Mouse (Mus musculus): ENCODE data around the gene D5Ertd579e. TPM values are rescaled to one million over a fixed set of nuclear protein-coding genes. Genes with fewer than 3 reads are reported as not detected.

D5Ertd579e gene
- polyA plus RNA-seq, 1 experiment, result 5.3 TPM

GRCm38 (mm10) chr5:36726387-36726801 lies 30.6 kb upstream of the D5Ertd579e start:
- no peak for TF ChIP-seq GATA1 (IDR thresholded peaks at IDR 0.05; ENCODE audit: low read length)

DNA sequence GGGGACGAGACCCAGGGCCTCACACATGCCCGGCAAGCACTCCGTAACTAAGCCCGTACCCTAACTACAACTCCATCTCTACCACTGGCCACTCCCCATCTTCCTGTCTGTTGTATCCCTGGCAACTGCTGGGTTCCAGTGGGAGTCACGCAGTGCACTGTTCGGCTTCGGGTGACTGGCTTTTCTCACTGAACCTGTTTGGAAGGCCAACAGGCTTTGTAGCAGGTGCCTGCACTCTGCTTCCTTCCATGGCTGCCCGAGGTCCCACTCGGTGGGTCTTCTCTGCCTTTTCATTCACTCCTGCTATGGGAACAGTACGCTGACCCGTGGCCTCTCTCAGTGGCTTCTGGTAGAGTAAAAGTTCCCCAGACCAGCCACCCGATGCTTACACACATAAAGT lies 30.0 kb upstream of the D5Ertd579e start:
- no peak for TF ChIP-seq GATA1 (IDR thresholded peaks at IDR 0.05; ENCODE audit: low read length)

GRCm38 (mm10) chr5:36724274-36724673 lies 28.4 kb upstream of the D5Ertd579e start:
- TF ChIP-seq GATA1 (IDR thresholded peaks at IDR 0.05; ENCODE audit: low read length), result no peak

- TF ChIP-seq GATA1 (IDR thresholded peaks at IDR 0.05; ENCODE audit: low read length), result no peak
Observed at GRCm38 (mm10) chr5:36723356-36723755, 27.5 kb upstream of the D5Ertd579e start.

DNA sequence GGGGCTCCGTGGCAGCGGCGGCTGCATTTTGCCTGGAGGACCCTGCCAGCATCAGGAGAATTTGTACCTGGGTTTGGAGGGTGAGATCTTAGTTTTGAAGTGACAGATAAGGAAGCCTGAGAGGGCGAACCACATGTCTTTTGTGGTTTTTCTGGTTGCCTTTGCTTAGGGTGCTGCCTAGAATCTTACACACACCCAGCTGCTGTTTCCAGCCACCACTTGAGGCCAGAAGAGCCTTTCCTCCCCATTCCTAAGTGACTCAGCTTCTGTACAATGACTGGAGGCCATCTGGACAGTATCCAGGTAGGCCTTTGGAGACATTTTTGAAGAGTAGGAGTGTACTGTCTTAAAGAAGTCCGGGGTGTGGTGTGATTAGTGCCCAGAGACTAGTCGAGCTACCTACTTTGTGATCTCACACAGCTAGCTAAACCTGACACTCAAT lies 26.6 kb upstream of the D5Ertd579e start:
- no peak for TF ChIP-seq GATA1 (IDR thresholded peaks at IDR 0.05; ENCODE audit: low read length)

- peak; percentile 5 for TF ChIP-seq GATA1 (IDR thresholded peaks at IDR 0.05; ENCODE audit: low read length)
Observed at GRCm38 (mm10) chr5:36720710-36721375, 25.0 kb upstream of the D5Ertd579e start.

GRCm38 (mm10) chr5:36720219-36720618 lies 24.4 kb upstream of the D5Ertd579e start:
- TF ChIP-seq GATA1 (IDR thresholded peaks at IDR 0.05; ENCODE audit: low read length), result no peak

GRCm38 (mm10) chr5:36719601-36720000 lies 23.8 kb upstream of the D5Ertd579e start:
- TF ChIP-seq GATA1 (IDR thresholded peaks at IDR 0.05; ENCODE audit: low read length), result no peak

- TF ChIP-seq GATA1 (IDR thresholded peaks at IDR 0.05; ENCODE audit: low read length), result no peak
Observed at GRCm38 (mm10) chr5:36719135-36719534, 23.3 kb upstream of the D5Ertd579e start.

- no peak for TF ChIP-seq GATA1 (IDR thresholded peaks at IDR 0.05; ENCODE audit: low read length)
Observed at GRCm38 (mm10) chr5:36717889-36718288, 22.1 kb upstream of the D5Ertd579e start.

DNA sequence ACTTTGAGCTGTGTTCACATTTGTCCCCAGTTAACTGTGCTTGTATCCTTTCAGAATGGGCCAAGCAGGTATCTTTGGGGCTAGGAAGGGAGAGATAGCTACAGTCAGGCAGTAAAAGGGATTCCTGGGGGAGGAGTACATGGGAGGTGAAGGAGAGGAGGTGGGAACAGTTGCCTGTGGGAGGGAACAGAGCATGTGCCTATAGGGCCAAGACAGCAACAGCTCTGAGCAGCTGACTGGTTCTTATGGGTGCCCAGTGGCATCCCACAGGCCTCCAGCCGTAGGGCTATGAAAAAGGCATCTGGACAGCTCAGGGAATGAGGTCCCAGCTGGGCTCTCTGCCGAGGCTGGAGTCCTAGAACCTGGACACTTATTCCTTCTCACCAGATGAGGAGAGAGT lies 21.0 kb upstream of the D5Ertd579e start:
- no peak for TF ChIP-seq GATA1 (IDR thresholded peaks at IDR 0.05; ENCODE audit: low read length)

- TF ChIP-seq GATA1 (IDR thresholded peaks at IDR 0.05; ENCODE audit: low read length), result no peak
Observed at GRCm38 (mm10) chr5:36714832-36715231, 19.0 kb upstream of the D5Ertd579e start.

- no peak for TF ChIP-seq GATA1 (IDR thresholded peaks at IDR 0.05; ENCODE audit: low read length)
Observed at GRCm38 (mm10) chr5:36713693-36714092, 17.9 kb upstream of the D5Ertd579e start.

DNA sequence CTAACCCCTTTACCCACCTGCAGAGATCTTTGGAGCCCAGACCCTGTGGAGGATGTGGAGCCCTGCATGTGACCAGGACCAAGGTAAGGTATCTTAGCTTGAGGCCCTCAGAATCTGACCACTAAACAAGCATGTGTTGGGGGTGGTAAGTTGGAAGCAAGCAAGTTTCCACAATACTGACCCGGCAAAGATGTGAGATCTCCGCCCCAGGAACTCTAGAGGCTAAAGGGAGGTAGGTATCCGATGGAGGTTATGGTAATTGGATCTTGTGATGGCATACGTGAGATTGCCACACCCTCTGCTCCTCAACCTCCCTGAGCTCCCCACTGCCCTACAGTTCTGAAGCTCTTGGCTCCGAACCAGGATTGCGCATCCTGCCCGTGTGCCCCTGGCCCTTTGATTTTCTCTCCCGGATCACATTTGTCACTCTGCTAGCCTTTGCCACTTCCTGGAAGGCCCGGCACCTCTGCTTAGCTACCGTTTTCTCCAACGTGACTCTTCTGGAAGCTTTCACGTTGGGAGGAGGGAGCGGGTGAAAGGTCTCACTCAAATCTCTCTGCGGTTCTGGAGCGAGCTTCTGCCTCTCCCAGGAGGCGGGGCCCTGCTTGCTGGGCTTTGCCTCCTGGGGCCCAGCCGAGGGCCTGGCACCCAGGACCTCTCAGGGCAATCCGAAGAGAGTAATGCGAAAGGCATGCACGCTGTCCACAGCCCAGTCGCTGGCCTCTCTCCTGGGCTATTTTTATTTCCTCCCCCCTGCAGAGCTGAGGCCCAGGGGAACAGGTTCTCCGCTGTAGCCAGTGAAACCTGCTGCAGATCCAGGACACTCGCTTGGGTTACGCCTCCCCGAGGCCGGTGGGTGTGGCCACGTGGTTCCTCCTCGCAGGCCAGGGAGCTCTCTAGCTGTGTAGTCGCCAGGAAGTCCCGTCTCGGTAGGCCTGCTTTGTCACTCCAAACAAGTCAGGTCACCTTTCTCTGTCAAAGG lies 17.0 kb upstream of the D5Ertd579e start:
- no peak for TF ChIP-seq GATA1 (IDR thresholded peaks at IDR 0.05; ENCODE audit: low read length)

DNA sequence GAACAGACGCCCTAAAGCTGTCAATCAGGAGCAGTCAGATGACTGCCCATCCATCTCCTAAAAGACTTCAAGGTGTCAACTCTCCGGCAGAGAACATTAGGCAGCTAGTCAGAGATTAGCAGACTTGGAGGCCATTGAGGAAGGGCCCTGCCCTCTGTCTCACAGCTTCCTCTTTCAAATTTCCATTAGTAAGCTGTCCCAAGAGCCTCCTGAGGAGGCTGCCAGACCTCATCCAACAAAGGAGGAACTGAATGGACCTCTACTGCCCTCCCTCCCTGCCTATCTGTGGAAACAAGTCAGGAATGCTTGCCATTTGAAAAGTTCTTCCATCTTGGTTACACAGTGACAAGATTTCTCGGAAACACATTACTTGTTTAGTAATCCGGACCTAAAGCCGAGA lies 16.0 kb upstream of the D5Ertd579e start:
- no peak for TF ChIP-seq GATA1 (IDR thresholded peaks at IDR 0.05; ENCODE audit: low read length)

DNA sequence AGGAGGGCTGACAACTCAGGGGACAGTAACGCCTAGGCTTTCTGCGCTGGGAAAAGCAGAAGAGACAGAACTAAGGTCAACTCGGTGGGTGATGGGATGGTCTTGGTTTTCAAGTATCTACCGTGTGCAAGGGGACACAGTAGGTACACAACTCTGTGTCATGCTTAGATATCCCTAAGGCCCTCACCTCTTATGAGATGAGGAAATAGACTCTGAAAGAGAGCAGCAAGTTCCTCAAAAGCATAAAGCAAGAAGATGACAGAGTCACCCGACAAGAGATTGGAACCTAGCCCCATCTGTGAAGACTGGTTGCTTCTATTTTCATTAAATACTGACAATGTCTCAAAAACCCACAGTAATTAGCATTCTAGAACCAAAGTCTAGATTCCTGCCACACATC lies 10.0 kb upstream of the D5Ertd579e start:
- TF ChIP-seq GATA1 (IDR thresholded peaks at IDR 0.05; ENCODE audit: low read length), result no peak
